Mouse (Mus musculus): ENCODE data around the gene Garem2. TPM values are rescaled to one million over a fixed set of nuclear protein-coding genes. Genes with fewer than 3 reads are reported as not detected.

The Garem2 gene
- total RNA-seq, 2 experiments from 2014 or later = not detected

GRCm38 (mm10) chr5:30148133-30148920 lies 43.4 kb downstream of the Garem2 start:
- 0 out of 2 replicates have a peak, but pooled peaks have one; percentile 20 for ATAC-seq (replicated peaks; ENCODE audit: poor library complexity, severe bottlenecking)

- no peak for ATAC-seq (replicated peaks; ENCODE audit: poor library complexity, severe bottlenecking)
Measured at GRCm38 (mm10) chr5:30152007-30152406, 47.0 kb downstream of the Garem2 start.

GRCm38 (mm10) chr5:30152413-30152812 lies 47.5 kb downstream of the Garem2 start:
- ATAC-seq (replicated peaks; ENCODE audit: poor library complexity, severe bottlenecking) = no peak

GRCm38 (mm10) chr5:30153222-30153621 lies 48.3 kb downstream of the Garem2 start:
- no peak for ATAC-seq (replicated peaks; ENCODE audit: poor library complexity, severe bottlenecking)

- ATAC-seq (replicated peaks; ENCODE audit: poor library complexity, severe bottlenecking) = no peak
Measured at GRCm38 (mm10) chr5:30154013-30154412, 49.1 kb downstream of the Garem2 start.

GRCm38 (mm10) chr5:30154474-30155394 lies 49.8 kb downstream of the Garem2 start, which contains the start of the genes Hadha and Hadhb:
Hadha (minus strand) TSS chr5:30155162.
Hadhb (plus strand) TSS chr5:30155248.
- peak; percentile 91 for ATAC-seq (replicated peaks; ENCODE audit: poor library complexity, severe bottlenecking)

GRCm38 (mm10) chr5:30155395-30155792 lies 50.4 kb downstream of the Garem2 start:
- ATAC-seq (replicated peaks; ENCODE audit: poor library complexity, severe bottlenecking) = no peak

- 0 out of 2 replicates have a peak, but pooled peaks have one; percentile 1 for ATAC-seq (replicated peaks; ENCODE audit: poor library complexity, severe bottlenecking)
Measured at GRCm38 (mm10) chr5:30155821-30156629, 51.1 kb downstream of the Garem2 start.

GRCm38 (mm10) chr5:30159601-30160000 lies 54.6 kb downstream of the Garem2 start:
- ATAC-seq (replicated peaks; ENCODE audit: poor library complexity, severe bottlenecking) = no peak

- ATAC-seq (replicated peaks; ENCODE audit: poor library complexity, severe bottlenecking) = no peak
Measured at GRCm38 (mm10) chr5:30161836-30162235, 56.9 kb downstream of the Garem2 start.

GRCm38 (mm10) chr5:30162339-30162738 lies 57.4 kb downstream of the Garem2 start:
- no peak for ATAC-seq (replicated peaks; ENCODE audit: poor library complexity, severe bottlenecking)

GRCm38 (mm10) chr5:30165234-30165946 lies 60.4 kb downstream of the Garem2 start:
- ATAC-seq (replicated peaks; ENCODE audit: poor library complexity, severe bottlenecking) = no peak

Other genes with a start within 250 kb of the Garem2 start
- 0.96 and 10.4 TPM in 2 replicates for gene Il6, start 92.0 kb upstream of the Garem2 start, total RNA-seq (2014; fragmentation: Nextera tagmentation)
- 0.39 and 2.6 TPM in 2 replicates for gene Il6, start 92.0 kb upstream of the Garem2 start, total RNA-seq (2017)
- gene Tyms, start 31.5 kb upstream of the Garem2 start, total RNA-seq (2014; fragmentation: Nextera tagmentation) = 86.1 and 102 TPM in 2 replicates
- gene Tyms, start 31.5 kb upstream of the Garem2 start, total RNA-seq (2017) = 228 and 229 TPM in 2 replicates
- not detected in 2 replicates for gene 3110082J24Rik, start 925 bp downstream of the Garem2 start, total RNA-seq (2014; fragmentation: Nextera tagmentation)
- not detected in 2 replicates for gene 3110082J24Rik, start 925 bp downstream of the Garem2 start, total RNA-seq (2017)
- 91.8 and 97.8 TPM in 2 replicates for gene Hadha, start 50.0 kb downstream of the Garem2 start, total RNA-seq (2014; fragmentation: Nextera tagmentation)
- gene Hadha, start 50.0 kb downstream of the Garem2 start, total RNA-seq (2017) = 128 and 147 TPM in 2 replicates
- gene Hadhb, start 50.1 kb downstream of the Garem2 start, total RNA-seq (2014; fragmentation: Nextera tagmentation) = 108 and 135 TPM in 2 replicates
- 79.1 and 83.8 TPM in 2 replicates for gene Hadhb, start 50.1 kb downstream of the Garem2 start, total RNA-seq (2017)
- gene Adgrf3, start 100.6 kb downstream of the Garem2 start, total RNA-seq (2014; fragmentation: Nextera tagmentation) = 0.30 TPM in 1 of 2 replicates, not detected in the other
- gene Adgrf3, start 100.6 kb downstream of the Garem2 start, total RNA-seq (2017) = not detected in 2 replicates
- gene Selenoi, start 127.4 kb downstream of the Garem2 start, total RNA-seq (2014; fragmentation: Nextera tagmentation) = 22.7 and 38.5 TPM in 2 replicates
- gene Selenoi, start 127.4 kb downstream of the Garem2 start, total RNA-seq (2017) = 48.1 and 61.2 TPM in 2 replicates
- not detected in 2 replicates for gene Drc1, start 176.2 kb downstream of the Garem2 start, total RNA-seq (2014; fragmentation: Nextera tagmentation)
- not detected in 2 replicates for gene Drc1, start 176.2 kb downstream of the Garem2 start, total RNA-seq (2017)

Measured in granulocyte monocyte progenitor cell, adult 5-6 weeks (primary cell).